Mouse (Mus musculus) left cerebral cortex, adult 9 months (tissue): Measurements from ENCODE around the gene Gm13279.
"Not testable (repeated sequence)": the region's sequence is repeated elsewhere in the genome, so short reads cannot be mapped to it uniquely, and the experiment has no call there.

Source experiments
- DNase-seq, 2 experiments: peaks; one replicate each; pipeline ENCODE4 v3.0.0; 2022; ENCODE audit warnings: low spot score in 2 of 2

Gm13279 gene

GRCm38 (mm10) chr4:88793936-88794675, 3.1 kb upstream of the Gm13279 start, which contains the start of gene Gm13275:
Gene Gm13275, plus strand, starts transcription at chr4:88794487.
- peak; percentile 46 to 74 for DNase-seq

GRCm38 (mm10) chr4:88799365-88799764, 2.2 kb downstream of the Gm13279 start, which contains the start of gene Gm13285:
Gene Gm13285, plus strand, starts transcription at chr4:88799665.
- DNase-seq = not testable (repeated sequence)

- DNase-seq = not testable (repeated sequence)
Observed at GRCm38 (mm10) chr4:88802954-88803353, 5.8 kb downstream of the Gm13279 start, which contains the start of gene Gm13287. Gene Gm13287, plus strand, starts transcription at chr4:88803254.

GRCm38 (mm10) chr4:88805231-88805630, 8.0 kb downstream of the Gm13279 start, which contains the start of gene Gm13288:
Gene Gm13288, plus strand, starts transcription at chr4:88805531.
- not testable (repeated sequence) for DNase-seq

- peak in 1 of 2 experiments; percentile 3 for DNase-seq
Observed at GRCm38 (mm10) chr4:88805761-88806160, 8.6 kb downstream of the Gm13279 start.

- DNase-seq = no peak
Observed at GRCm38 (mm10) chr4:88815928-88816327, 18.7 kb downstream of the Gm13279 start, which contains the start of gene Ifna7. Gene Ifna7, plus strand, starts transcription at chr4:88816228.

GRCm38 (mm10) chr4:88819659-88820058, 22.5 kb downstream of the Gm13279 start, which contains the start of gene Ifna11:
Gene Ifna11, plus strand, starts transcription at chr4:88819959.
- no peak for DNase-seq

- no peak for DNase-seq
Observed at GRCm38 (mm10) chr4:88822995-88823394, 25.8 kb downstream of the Gm13279 start.

GRCm38 (mm10) chr4:88827116-88827515, 29.9 kb downstream of the Gm13279 start, which contains the start of gene Ifna6:
Gene Ifna6, plus strand, starts transcription at chr4:88827416.
- not testable (repeated sequence) for DNase-seq

GRCm38 (mm10) chr4:88830523-88830922, 33.3 kb downstream of the Gm13279 start:
- peak in 1 of 2 experiments; percentile 27 for DNase-seq

- DNase-seq = not testable (repeated sequence)
Observed at GRCm38 (mm10) chr4:88835225-88835624, 38.0 kb downstream of the Gm13279 start, which contains the start of gene Ifna5. Gene Ifna5, plus strand, starts transcription at chr4:88835525.

GRCm38 (mm10) chr4:88838828-88839227, 41.6 kb downstream of the Gm13279 start:
- peak in 1 of 2 experiments; percentile 7 for DNase-seq

GRCm38 (mm10) chr4:88840058-88840457, 42.9 kb downstream of the Gm13279 start:
- DNase-seq = no peak

- no peak for DNase-seq
Observed at GRCm38 (mm10) chr4:88841438-88841911, 44.3 kb downstream of the Gm13279 start, which contains the start of gene Ifna4. Gene Ifna4, plus strand, starts transcription at chr4:88841861.

- no peak for DNase-seq
Observed at GRCm38 (mm10) chr4:88845334-88845733, 48.1 kb downstream of the Gm13279 start.
